Mouse (Mus musculus): ENCODE results near the gene Mtcp1. TPM values are rescaled to one million over a fixed set of nuclear protein-coding genes. Genes with fewer than 3 reads are reported as not detected.

Gene Mtcp1
- polyA plus RNA-seq (2012; fragmentation: generic; extraction: Trizol), result 0.96 TPM
- long read RNA-seq, experiment 1, result 0 reads
- long read RNA-seq, experiment 2, partial matches to known transcripts, result 0 of 6 reads
- long read RNA-seq, experiment 2, other reads (novel, unspliced or antisense), result 2 of 6 reads

GRCm38 (mm10) chrX:75415936-75416785, at the start of gene Mtcp1, which contains the start of the genes Cmc4 and Brcc3:
TSS of gene Mtcp1 (minus strand) at chrX:75416588.
TSS of gene Cmc4 (minus strand) at chrX:75416584.
TSS of gene Brcc3 (plus strand) at chrX:75416628.
- TF ChIP-seq USF1 (IDR thresholded peaks at IDR 0.05; ENCODE audit: low read depth) (no peak), MAX (IDR thresholded peaks at IDR 0.05) (no peak), MYOD1 (IDR thresholded peaks at IDR 0.05; ENCODE audit: control insufficient read depth, insufficient read length, low read depth) (no peak), MYOG (IDR thresholded peaks at IDR 0.05; ENCODE audit: control insufficient read depth, extremely low read depth, insufficient read length) (no peak), CTCF (IDR thresholded peaks at IDR 0.05; ENCODE audit: control insufficient read depth, insufficient read depth, insufficient read length) (no peak), FOSL1 (IDR thresholded peaks at IDR 0.05; ENCODE audit: insufficient read depth, low read length, poor library complexity, severe bottlenecking) (no peak), CEBPB (IDR thresholded peaks at IDR 0.05; ENCODE audit: low read depth) (no peak)
- Histone ChIP-seq H3ac (ENCODE audit: control insufficient read depth, insufficient read length, low read depth) (peak within 1 kb of the TSS; percentile 66), H3K79me2 (ENCODE audit: control insufficient read depth, insufficient read depth) (peaks cover 40% of the 10 kb centered on the region), H3K4me3 (ENCODE audit: insufficient read depth, poor library complexity, severe bottlenecking) (peak within 1 kb of the TSS; percentile 50), H3K79me3 (ENCODE audit: low read depth) (peaks cover 17% of the 10 kb centered on the region), H3K36me3 (ENCODE audit: control insufficient read depth, insufficient read depth) (peaks cover 6% of the 10 kb centered on the region), H3K27me3 (ENCODE audit: control insufficient read depth, insufficient read depth, insufficient read length) (no peaks in the 10 kb centered on the region)

DNA sequence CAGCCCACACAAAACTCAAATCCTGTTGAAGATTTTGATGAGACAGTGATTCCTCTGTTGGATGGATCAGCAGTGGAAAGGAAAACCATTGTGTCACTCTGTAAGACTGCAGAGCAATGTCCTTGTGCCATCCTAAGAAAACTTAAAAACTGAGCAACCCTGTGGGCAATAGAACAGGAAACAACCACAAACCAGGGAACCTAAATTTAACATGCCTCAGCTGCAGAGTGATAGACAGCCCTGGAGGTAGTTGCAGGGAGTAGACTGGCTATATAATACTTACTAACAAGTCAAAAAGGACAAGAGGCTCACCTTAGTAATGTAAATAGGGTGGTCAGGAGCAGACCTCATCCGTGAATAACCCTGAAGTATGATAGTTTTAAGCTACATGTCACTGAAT, 38.2 kb upstream of the Mtcp1 start:
- Histone ChIP-seq H3K79me3 (ENCODE audit: low read depth) (no peaks in the 10 kb centered on the region), H3K79me2 (ENCODE audit: control insufficient read depth, insufficient read depth) (no peaks in the 10 kb centered on the region), H3K36me3 (ENCODE audit: control insufficient read depth, insufficient read depth) (peaks cover 12% of the 10 kb centered on the region), H3K4me3 (ENCODE audit: insufficient read depth, poor library complexity, severe bottlenecking) (no peak overlapping the region), H3ac (ENCODE audit: control insufficient read depth, insufficient read length, low read depth) (no peak overlapping the region), H3K27me3 (ENCODE audit: control insufficient read depth, insufficient read depth, insufficient read length) (no peaks in the 10 kb centered on the region)
- no peak for TF ChIP-seq USF1 (IDR thresholded peaks at IDR 0.05; ENCODE audit: low read depth)
- no peak for TF ChIP-seq CEBPB (IDR thresholded peaks at IDR 0.05; ENCODE audit: low read depth)
- TF ChIP-seq FOSL1 (IDR thresholded peaks at IDR 0.05; ENCODE audit: insufficient read depth, low read length, poor library complexity, severe bottlenecking), result no peak
- no peak for TF ChIP-seq MYOD1 (IDR thresholded peaks at IDR 0.05; ENCODE audit: control insufficient read depth, insufficient read length, low read depth)
- TF ChIP-seq MYOG (IDR thresholded peaks at IDR 0.05; ENCODE audit: control insufficient read depth, extremely low read depth, insufficient read length), result no peak
- TF ChIP-seq MAX (IDR thresholded peaks at IDR 0.05), result no peak
- no peak for TF ChIP-seq CTCF (IDR thresholded peaks at IDR 0.05; ENCODE audit: control insufficient read depth, insufficient read depth, insufficient read length)

- H3K27me3 ChIP-seq (ENCODE audit: control insufficient read depth, insufficient read depth, insufficient read length), result no peaks in the 10 kb centered on the region
- H3K36me3 ChIP-seq (ENCODE audit: control insufficient read depth, insufficient read depth), result peaks cover 3% of the 10 kb centered on the region
- H3K79me2 ChIP-seq (ENCODE audit: control insufficient read depth, insufficient read depth), result peaks cover 17% of the 10 kb centered on the region
- no peak overlapping the region for H3ac ChIP-seq (ENCODE audit: control insufficient read depth, insufficient read length, low read depth)
- TF ChIP-seq CTCF (IDR thresholded peaks at IDR 0.05; ENCODE audit: control insufficient read depth, insufficient read depth, insufficient read length) (no peak), MYOG (IDR thresholded peaks at IDR 0.05; ENCODE audit: control insufficient read depth, extremely low read depth, insufficient read length) (no peak), USF1 (IDR thresholded peaks at IDR 0.05; ENCODE audit: low read depth) (no peak), CEBPB (IDR thresholded peaks at IDR 0.05; ENCODE audit: low read depth) (no peak), MYOD1 (IDR thresholded peaks at IDR 0.05; ENCODE audit: control insufficient read depth, insufficient read length, low read depth) (no peak), FOSL1 (IDR thresholded peaks at IDR 0.05; ENCODE audit: insufficient read depth, low read length, poor library complexity, severe bottlenecking) (no peak), MAX (IDR thresholded peaks at IDR 0.05) (no peak)
- peaks cover 3% of the 10 kb centered on the region for H3K79me3 ChIP-seq (ENCODE audit: low read depth)
- H3K4me3 ChIP-seq (ENCODE audit: insufficient read depth, poor library complexity, severe bottlenecking), result no peak overlapping the region
Measured at GRCm38 (mm10) chrX:75409711-75410110, 6.7 kb downstream of the Mtcp1 start.

DNA sequence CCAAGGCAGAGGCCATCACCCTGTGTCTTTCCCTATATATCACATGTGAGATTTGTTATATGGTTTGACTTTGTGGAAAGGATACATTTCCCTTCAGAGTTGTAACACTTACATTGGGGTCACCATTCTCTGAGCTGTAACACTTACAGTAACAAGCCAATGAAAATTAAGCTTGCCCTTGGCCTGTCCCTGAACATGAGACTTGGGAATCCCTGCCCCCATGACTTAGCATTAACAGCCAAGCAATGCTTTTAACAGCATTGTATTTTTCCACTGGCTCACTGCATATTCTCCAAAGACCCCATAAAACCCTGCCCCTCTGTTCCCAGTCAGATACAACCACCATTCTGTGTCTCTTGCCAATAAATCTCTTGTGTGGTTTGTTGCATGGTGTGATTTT, 13.0 kb downstream of the Mtcp1 start:
- H3ac ChIP-seq (ENCODE audit: control insufficient read depth, insufficient read length, low read depth), result no peak overlapping the region
- TF ChIP-seq MYOG (IDR thresholded peaks at IDR 0.05; ENCODE audit: control insufficient read depth, extremely low read depth, insufficient read length) (no peak), MAX (IDR thresholded peaks at IDR 0.05) (no peak), MYOD1 (IDR thresholded peaks at IDR 0.05; ENCODE audit: control insufficient read depth, insufficient read length, low read depth) (no peak), FOSL1 (IDR thresholded peaks at IDR 0.05; ENCODE audit: insufficient read depth, low read length, poor library complexity, severe bottlenecking) (no peak), USF1 (IDR thresholded peaks at IDR 0.05; ENCODE audit: low read depth) (no peak)
- H3K79me3 ChIP-seq (ENCODE audit: low read depth), result no peaks in the 10 kb centered on the region
- H3K79me2 ChIP-seq (ENCODE audit: control insufficient read depth, insufficient read depth), result no peaks in the 10 kb centered on the region
- H3K4me3 ChIP-seq (ENCODE audit: insufficient read depth, poor library complexity, severe bottlenecking), result no peak overlapping the region
- H3K27me3 ChIP-seq (ENCODE audit: control insufficient read depth, insufficient read depth, insufficient read length), result no peaks in the 10 kb centered on the region
- H3K36me3 ChIP-seq (ENCODE audit: control insufficient read depth, insufficient read depth), result peaks cover 3% of the 10 kb centered on the region

DNA sequence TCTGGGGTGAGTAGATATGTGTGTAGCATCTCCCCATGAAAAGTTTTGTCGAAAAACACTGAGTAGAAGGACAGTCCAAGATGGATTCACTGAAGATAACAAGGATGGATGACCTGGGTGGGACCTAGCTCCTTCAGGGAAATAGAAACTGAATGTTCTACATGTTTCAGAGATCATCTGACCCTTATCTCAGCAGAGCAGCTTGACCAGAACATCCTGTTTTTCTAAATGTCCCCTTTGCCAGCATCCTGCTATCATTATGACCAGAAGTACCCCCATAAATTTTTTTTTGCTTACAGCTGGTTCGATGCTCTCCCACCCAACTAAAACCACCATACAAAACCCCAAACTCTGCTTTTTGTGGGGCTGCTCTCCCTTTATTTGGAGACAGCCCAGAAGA, 13.7 kb downstream of the Mtcp1 start:
- Histone ChIP-seq H3K36me3 (ENCODE audit: control insufficient read depth, insufficient read depth) (peaks cover 3% of the 10 kb centered on the region), H3ac (ENCODE audit: control insufficient read depth, insufficient read length, low read depth) (no peak overlapping the region), H3K27me3 (ENCODE audit: control insufficient read depth, insufficient read depth, insufficient read length) (no peaks in the 10 kb centered on the region), H3K79me2 (ENCODE audit: control insufficient read depth, insufficient read depth) (no peaks in the 10 kb centered on the region), H3K4me3 (ENCODE audit: insufficient read depth, poor library complexity, severe bottlenecking) (no peak overlapping the region), H3K79me3 (ENCODE audit: low read depth) (no peaks in the 10 kb centered on the region)
- TF ChIP-seq MYOD1 (IDR thresholded peaks at IDR 0.05; ENCODE audit: control insufficient read depth, insufficient read length, low read depth) (no peak), CTCF (IDR thresholded peaks at IDR 0.05; ENCODE audit: control insufficient read depth, insufficient read depth, insufficient read length) (no peak), USF1 (IDR thresholded peaks at IDR 0.05; ENCODE audit: low read depth) (no peak), FOSL1 (IDR thresholded peaks at IDR 0.05; ENCODE audit: insufficient read depth, low read length, poor library complexity, severe bottlenecking) (no peak), MAX (IDR thresholded peaks at IDR 0.05) (no peak), MYOG (IDR thresholded peaks at IDR 0.05; ENCODE audit: control insufficient read depth, extremely low read depth, insufficient read length) (no peak), CEBPB (IDR thresholded peaks at IDR 0.05; ENCODE audit: low read depth) (no peak)
